Mouse (Mus musculus) MEL (cell line): ENCODE data around the gene Tmem237. TPM values are rescaled to one million over a fixed set of nuclear protein-coding genes. Genes with fewer than 3 reads are reported as not detected.

ENCODE experiments used
- DNase-seq: peaks from one replicate; pipeline ENCODE4 v3.0.0; 2011; ENCODE audit warnings: low read depth, low spot score
- H3K27ac ChIP-seq: 2 replicates; pipeline ENCODE4 v1.5.1; 2012; ENCODE audit warnings: low read depth, mild to moderate bottlenecking, control low read depth, low read length, moderate library complexity; ENCODE audit not compliant: control insufficient read depth
- H3K27me3 ChIP-seq, 2 experiments: fragments of 150-350 bp in 1 of 2; sonication (generic) in 1 of 2; 2 replicates each; pipeline ENCODE4 v1.6.1; 2012; ENCODE audit warnings: low read length in 2 of 2, mild to moderate bottlenecking in 2 of 2, improper control_type of control experiment in 1 of 2, moderate library complexity in 1 of 2; ENCODE audit not compliant: insufficient read depth in 2 of 2, control insufficient read depth in 1 of 2
- H3K36me3 ChIP-seq, 2 experiments: 2 replicates each; pipeline ENCODE4 v1.6.1; 2012 to 2014; ENCODE audit warnings: low read length in 2 of 2, improper control_type of control experiment in 1 of 2, inconsistent platforms in 1 of 2, mild to moderate bottlenecking in 1 of 2; ENCODE audit not compliant: insufficient read depth in 2 of 2, control insufficient read depth in 1 of 2
- H3K4me1 ChIP-seq, 2 experiments: fragments of 150-350 bp in 1 of 2; sonication (generic) in 1 of 2; 2 replicates each; pipeline ENCODE4 v1.6.1; 2012; ENCODE audit warnings: low read length in 2 of 2, improper control_type of control experiment in 1 of 2, mild to moderate bottlenecking in 1 of 2; ENCODE audit not compliant: insufficient read depth in 2 of 2, control insufficient read depth in 1 of 2
- H3K4me3 ChIP-seq, 2 experiments: fragments of 150-350 bp in 1 of 2; sonication (generic) in 1 of 2; 2 replicates each; pipeline ENCODE4 v1.5.1; 2012; ENCODE audit warnings: low read depth in 2 of 2, low read length in 2 of 2, mild to moderate bottlenecking in 2 of 2, moderate library complexity in 2 of 2, control low read depth in 1 of 2, improper control_type of control experiment in 1 of 2; ENCODE audit not compliant: control insufficient read depth in 1 of 2, insufficient read depth in 1 of 2
- H3K79me2 ChIP-seq: 2 replicates; pipeline ENCODE4 v1.6.1; 2012; ENCODE audit warnings: mild to moderate bottlenecking, low read length, moderate library complexity; ENCODE audit not compliant: control insufficient read depth, poor library complexity, insufficient read depth
- H3K9ac ChIP-seq: 2 replicates; pipeline ENCODE4 v1.6.1; 2012; ENCODE audit warnings: low read depth, mild to moderate bottlenecking, control low read depth, low read length, moderate library complexity; ENCODE audit not compliant: control insufficient read depth, poor library complexity, severe bottlenecking
- H3K9me3 ChIP-seq: fragments of 150-350 bp; sonication (generic); replicated peaks from 2 replicates; pipeline ENCODE4 v1.6.1; 2012; ENCODE audit warnings: mild to moderate bottlenecking, low read length, improper control_type of control experiment, moderate library complexity; ENCODE audit not compliant: insufficient read depth
- CHD2 ChIP-seq: IDR thresholded peaks from 2 replicates; pipeline ENCODE4 v1.6.1; 2011; ENCODE audit warnings: low read length, improper control_type of control experiment
- CTCF ChIP-seq, 3 experiments: IDR thresholded peaks in 2 of 3; conservative IDR thresholded peaks in 1 of 3; 2 replicates each; pipeline ENCODE4 v1.5.1; 2011 to 2012; ENCODE audit warnings: low read length in 3 of 3, low read depth in 2 of 3, mild to moderate bottlenecking in 2 of 3, improper control_type of control experiment in 1 of 3, inconsistent platforms in 1 of 3, mixed read lengths in 1 of 3, moderate library complexity in 1 of 3; ENCODE audit not compliant: control insufficient read depth in 1 of 3, insufficient read depth in 1 of 3, poor library complexity in 1 of 3, severe bottlenecking in 1 of 3
- E2F4 ChIP-seq: IDR thresholded peaks from 2 replicates; pipeline ENCODE4 v1.6.1; 2011; ENCODE audit warnings: low read depth, low read length, improper control_type of control experiment, borderline replicate concordance
- ELF1 ChIP-seq: IDR thresholded peaks from 2 replicates; pipeline ENCODE4 v1.6.1; 2014; ENCODE audit warnings: low read depth, mild to moderate bottlenecking, inconsistent platforms, low read length, improper control_type of control experiment, moderate library complexity
- EP300 ChIP-seq, 2 experiments: IDR thresholded peaks; 2 replicates each; pipeline ENCODE4 v1.6.1; 2011; ENCODE audit warnings: improper control_type of control experiment in 2 of 2, low read length in 2 of 2, low read depth in 1 of 2, mild to moderate bottlenecking in 1 of 2
- GABPA ChIP-seq: IDR thresholded peaks from 2 replicates; pipeline ENCODE4 v1.6.1; 2012; ENCODE audit warnings: low read depth, mild to moderate bottlenecking, inconsistent platforms, low read length, improper control_type of control experiment, moderate library complexity
- HCFC1 ChIP-seq: IDR thresholded peaks from 2 replicates; pipeline ENCODE4 v1.6.1; 2012; ENCODE audit warnings: low read depth, mild to moderate bottlenecking, inconsistent platforms, low read length, improper control_type of control experiment, moderate library complexity
- JUND ChIP-seq: IDR thresholded peaks from 2 replicates; pipeline ENCODE4 v1.6.1; 2011; ENCODE audit warnings: low read depth, mild to moderate bottlenecking, improper control_type of control experiment, low read length
- KAT2A ChIP-seq: conservative IDR thresholded peaks from 2 replicates; pipeline ENCODE4 v1.6.1; 2012; ENCODE audit warnings: low read depth, low read length, improper control_type of control experiment, inconsistent platforms
- MAX ChIP-seq: IDR thresholded peaks from 2 replicates; pipeline ENCODE4 v1.6.1; 2011; ENCODE audit warnings: low read length, improper control_type of control experiment
- MEF2A ChIP-seq: IDR thresholded peaks from 2 replicates; pipeline ENCODE4 v1.6.1; 2014; ENCODE audit warnings: low read depth, mild to moderate bottlenecking, inconsistent platforms, low read length, improper control_type of control experiment; ENCODE audit not compliant: poor library complexity, insufficient replicate concordance, severe bottlenecking; ENCODE audit errors: extremely low read depth
- MXI1 ChIP-seq: IDR thresholded peaks from 2 replicates; pipeline ENCODE4 v1.6.1; 2011; ENCODE audit warnings: mild to moderate bottlenecking, low read depth, low read length, improper control_type of control experiment
- MYB ChIP-seq: IDR thresholded peaks from 2 replicates; pipeline ENCODE4 v1.6.1; 2011; ENCODE audit warnings: mild to moderate bottlenecking, low read depth, low read length, improper control_type of control experiment
- NELFE ChIP-seq: IDR thresholded peaks from 2 replicates; pipeline ENCODE4 v1.6.1; 2011; ENCODE audit warnings: low read depth, low read length, improper control_type of control experiment
- NRF1 ChIP-seq: IDR thresholded peaks from 2 replicates; pipeline ENCODE4 v1.6.1; 2014; ENCODE audit warnings: low read depth, mild to moderate bottlenecking, inconsistent platforms, low read length, improper control_type of control experiment, moderate library complexity; ENCODE audit not compliant: poor library complexity, insufficient read depth, severe bottlenecking
- POLR2A ChIP-seq, 2 experiments: IDR thresholded peaks; 2 replicates each; pipeline ENCODE4 v1.6.1; 2011 to 2012; ENCODE audit warnings: low read length in 2 of 2, mild to moderate bottlenecking in 2 of 2, control low read depth in 1 of 2, improper control_type of control experiment in 1 of 2, low read depth in 1 of 2, moderate library complexity in 1 of 2; ENCODE audit not compliant: control insufficient read depth in 1 of 2, insufficient read depth in 1 of 2, poor library complexity in 1 of 2
- POLR2AphosphoS2 ChIP-seq: IDR thresholded peaks from 2 replicates; pipeline ENCODE4 v1.6.1; 2011; ENCODE audit warnings: low read length, improper control_type of control experiment
- POLR2AphosphoS5 ChIP-seq: IDR thresholded peaks from 2 replicates; pipeline ENCODE4 v1.6.1; 2012; ENCODE audit warnings: low read depth, borderline replicate concordance, mild to moderate bottlenecking, inconsistent platforms, low read length, moderate library complexity, mixed read lengths
- RAD21 ChIP-seq: IDR thresholded peaks from 2 replicates; pipeline ENCODE4 v1.6.1; 2011; ENCODE audit warnings: mild to moderate bottlenecking, low read depth, low read length, improper control_type of control experiment
- SMC3 ChIP-seq: IDR thresholded peaks from 2 replicates; pipeline ENCODE4 v1.6.1; 2011; ENCODE audit warnings: low read depth, low read length, improper control_type of control experiment
- TAL1 ChIP-seq: IDR thresholded peaks from 2 replicates; pipeline ENCODE4 v1.6.1; 2012; ENCODE audit warnings: mild to moderate bottlenecking, inconsistent platforms, low read length, moderate library complexity, mixed read lengths
- TCF12 ChIP-seq: IDR thresholded peaks from 2 replicates; pipeline ENCODE4 v1.6.1; 2014; ENCODE audit warnings: low read depth, mild to moderate bottlenecking, inconsistent platforms, low read length, improper control_type of control experiment, moderate library complexity
- UBTF ChIP-seq: IDR thresholded peaks from 2 replicates; pipeline ENCODE4 v1.6.1; 2012; ENCODE audit warnings: low read depth, mild to moderate bottlenecking, inconsistent platforms, low read length, improper control_type of control experiment, moderate library complexity, borderline replicate concordance; ENCODE audit not compliant: insufficient read depth
- USF1 ChIP-seq: IDR thresholded peaks from 2 replicates; pipeline ENCODE4 v1.6.1; 2014; ENCODE audit warnings: low read depth, mild to moderate bottlenecking, inconsistent platforms, low read length, improper control_type of control experiment, moderate library complexity
- ZC3H11A ChIP-seq: IDR thresholded peaks from 2 replicates; pipeline ENCODE4 v1.6.1; 2012; ENCODE audit warnings: low read depth, mild to moderate bottlenecking, inconsistent platforms, low read length, improper control_type of control experiment
- ZKSCAN1 ChIP-seq: IDR thresholded peaks from 2 replicates; pipeline ENCODE4 v1.6.1; 2012; ENCODE audit warnings: low read depth, mild to moderate bottlenecking, inconsistent platforms, low read length, improper control_type of control experiment, moderate library complexity
- ZNF384 ChIP-seq: IDR thresholded peaks from 2 replicates; pipeline ENCODE4 v1.6.1; 2012; ENCODE audit warnings: low read depth, mild to moderate bottlenecking, inconsistent platforms, low read length, improper control_type of control experiment
- polyA plus RNA-seq, 2 experiments: library from polyadenylated mRNA; stranded (reverse) in 1 of 2; unstranded in 1 of 2; fragments of >175 nt in 1 of 2; fragments of >200 nt in 1 of 2; gene quantifications; 2 replicates each; pipeline versions ENCODE4 v1.2.1 to v1.2.4; 2012; ENCODE audit warnings: low replicate concordance in 2 of 2, low read depth in 1 of 2; ENCODE audit not compliant: insufficient read length in 2 of 2, insufficient read depth in 1 of 2, missing spikeins in 1 of 2
- total RNA-seq: library from RNA; depleted of rRNA; stranded (reverse); fragments of 300-350 nt; gene quantifications from 2 replicates; pipeline ENCODE4 v1.2.3, GENCODE M21; 2012

The Tmem237 gene
- total and polyA plus RNA-seq, 3 experiments = 13.2 to 20.1 TPM; not detected in 1

DNA sequence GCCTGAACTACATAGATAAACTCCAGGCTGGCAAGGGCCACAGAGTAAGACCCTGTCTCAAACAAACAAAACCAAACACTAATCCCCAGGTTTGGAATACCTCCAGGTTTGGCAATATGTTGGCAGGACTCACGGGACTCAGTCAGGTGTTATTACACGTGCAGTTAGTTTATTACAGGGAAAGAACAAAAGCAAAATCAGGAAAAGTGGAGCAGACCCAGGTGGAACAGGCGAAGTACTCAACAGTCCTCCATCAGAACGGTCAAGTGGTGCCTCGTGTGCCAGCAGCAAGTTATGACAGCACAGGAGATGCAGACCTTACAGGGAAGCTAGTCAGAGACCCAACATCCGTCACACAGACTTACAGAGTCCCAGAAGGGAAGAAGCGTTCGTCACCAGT lies 9.7 kb downstream of the Tmem237 start:
- Histone ChIP-seq H3K9me3 (no peaks in the 10 kb centered on the region), H3K27me3 (no peaks in the 10 kb centered on the region), H3K36me3 (no peaks in the 10 kb centered on the region), H3K9ac (no peak overlapping the region), H3K27ac (no peak overlapping the region), H3K4me3 (no peak overlapping the region), H3K79me2 (no peaks in the 10 kb centered on the region), H3K4me1 (no peaks in the 10 kb centered on the region)
- TF ChIP-seq USF1 (no peak), UBTF (no peak), CHD2 (no peak), POLR2A (IDR thresholded peaks at IDR 0.05; ENCODE audit: control insufficient read depth in 1 of 2, insufficient read depth in 1 of 2, low read depth in 1 of 2, low read length in 2 of 2, poor library complexity in 1 of 2) (no peak), RAD21 (no peak), ZC3H11A (no peak), KAT2A (no peak), EP300 (IDR thresholded peaks at IDR 0.05; ENCODE audit: low read depth in 1 of 2, low read length in 2 of 2) (no peak), MXI1 (no peak), ZKSCAN1 (no peak), MEF2A (no peak), POLR2AphosphoS2 (no peak), GABPA (no peak), NRF1 (no peak)
- no peak for DNase-seq

DNA sequence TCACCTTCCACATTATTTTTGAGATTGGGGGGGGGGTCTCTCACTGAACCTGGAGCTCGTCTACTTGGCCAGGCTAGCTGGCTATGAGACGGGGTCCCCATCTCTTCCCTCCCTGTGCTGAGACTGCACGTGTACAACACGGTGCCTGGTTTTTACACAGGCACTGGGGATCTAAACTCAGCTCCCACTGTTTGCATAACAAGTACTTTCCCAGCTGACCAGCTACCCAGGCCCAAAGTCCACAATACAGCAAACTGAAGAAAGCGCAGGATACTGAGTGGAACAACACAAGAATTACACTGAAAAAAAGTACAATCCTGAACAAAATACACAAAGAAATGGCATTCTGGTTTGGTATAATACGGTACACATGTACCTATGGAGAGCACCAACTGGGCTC lies 18.1 kb downstream of the Tmem237 start:
- Histone ChIP-seq H3K79me2 (no peaks in the 10 kb centered on the region), H3K9ac (no peak overlapping the region), H3K4me3 (no peak overlapping the region), H3K27ac (no peak overlapping the region), H3K9me3 (no peaks in the 10 kb centered on the region), H3K4me1 (no peaks in the 10 kb centered on the region), H3K27me3 (no peaks in the 10 kb centered on the region)
- TF ChIP-seq MEF2A (no peak), ZC3H11A (no peak), UBTF (no peak), TCF12 (no peak), ZNF384 (no peak), JUND (no peak), EP300 (IDR thresholded peaks at IDR 0.05; ENCODE audit: low read depth in 1 of 2, low read length in 2 of 2) (no peak), ELF1 (no peak), NELFE (no peak), MYB (no peak), E2F4 (no peak), POLR2AphosphoS5 (no peak), TAL1 (no peak), MAX (no peak), HCFC1 (no peak), CTCF (IDR thresholded peaks at IDR 0.05 in 2 of 3, conservative IDR thresholded peaks at IDR 0.05 in 1 of 3; ENCODE audit: control insufficient read depth in 1 of 3, insufficient read depth in 1 of 3, low read depth in 2 of 3, low read length in 3 of 3, poor library complexity in 1 of 3, severe bottlenecking in 1 of 3) (no peak), SMC3 (no peak)
- TF ChIP-seq, all 39 proteins: peak for 0
- H3K36me3 ChIP-seq = no peaks in the 10 kb centered on the region
- no peak for DNase-seq
